In genomic region chr7:114771801-114772200, GRCm38 (mm10) we compare ENCODE assay signal across 29 mouse cellular contexts. TPM values are rescaled to one million over a fixed set of nuclear protein-coding genes. Genes with fewer than 3 reads are reported as not detected.
DNase-seq lines count a peak whose midpoint lies in the region; ATAC-seq lines count a peak whose summit lies in the region.
"Had no signal": no experiment of that assay in that cellular context is flagged by ENCODE, and none has a peak within 500 bp of the region (broad histone marks: within the 10 kb centered on the region; RNA-seq: fewer than 3 reads in every experiment).

No protein-coding gene starts in this region.

- no peak overlapping the region for H3K9ac ChIP-seq in intestine, embryonic 16.5 days (ENCODE audit: low read depth, low read length)
- H3K9ac ChIP-seq in liver, embryonic 13.5 days: no peak overlapping the region
- H3K9ac ChIP-seq in stomach, embryonic 15.5 days: no peak overlapping the region
- H3K9ac ChIP-seq: forebrain, embryonic 15.5 days; hindbrain, embryonic 15.5 days; limb, embryonic 15.5 days; midbrain, embryonic 12.5 days; neural tube, embryonic 12.5 days had no signal

- peak; percentile 40; the same call in 1 of the 2 replicates for ATAC-seq in intestine, embryonic 16.5 days
- ATAC-seq in liver, embryonic 13.5 days (ENCODE audit: low read depth): peak; percentile 86
- peak; percentile 50; the same call in 1 of the 2 replicates for ATAC-seq in stomach, embryonic 15.5 days (ENCODE audit: insufficient read depth, low FRiP score, low read depth)
- ATAC-seq: forebrain, embryonic 15.5 days; lung, postnatal 0 days had no signal

- no peak overlapping the region for H3K27ac ChIP-seq in intestine, embryonic 16.5 days (ENCODE audit: low read length)
- peak overlapping the region; percentile 78 for H3K27ac ChIP-seq in liver, embryonic 13.5 days
- H3K27ac ChIP-seq in stomach, embryonic 15.5 days: no peak overlapping the region
- H3K27ac ChIP-seq: embryonic facial prominence, embryonic 10.5 days; forebrain, embryonic 15.5 days; hindbrain, embryonic 15.5 days; left cerebral cortex, adult 2 months; limb, embryonic 15.5 days; midbrain, embryonic 12.5 days; neural tube, embryonic 12.5 days had no signal

- H3K9me3 ChIP-seq in intestine, embryonic 16.5 days (ENCODE audit: control insufficient read depth, low read length): no peaks in the 10 kb centered on the region
- no peaks in the 10 kb centered on the region for H3K9me3 ChIP-seq in liver, embryonic 13.5 days (replicated peaks)
- H3K9me3 ChIP-seq in stomach, embryonic 15.5 days: no peaks in the 10 kb centered on the region
- H3K9me3 ChIP-seq: embryonic facial prominence, embryonic 10.5 days; forebrain, embryonic 15.5 days; hindbrain, embryonic 15.5 days; limb, embryonic 15.5 days; midbrain, embryonic 12.5 days; neural tube, embryonic 12.5 days had no signal

- peak; percentile 23 for DNase-seq in R1 (ENCODE audit: low read depth, low spot score)
- DNase-seq in liver, embryonic 13.5 days: peak; percentile 3
- no peak for DNase-seq in left cerebral cortex, postnatal 4 days
- DNase-seq in layer of hippocampus, postnatal 14 days (ENCODE audit: low spot score in 2 of 2): no peak
- no peak for DNase-seq in testis, postnatal 14 days (ENCODE audit: low spot score)
- DNase-seq: adrenal gland, postnatal 36 days; cerebellum, adult 9-10 months; kidney, postnatal 4 days; layer of hippocampus, adult 9-11 months; right cerebral cortex, postnatal 25 days had no signal

- no peak overlapping the region for H3K4me2 ChIP-seq in intestine, embryonic 16.5 days (ENCODE audit: low read depth, low read length)
- H3K4me2 ChIP-seq in liver, embryonic 13.5 days: no peak overlapping the region
- H3K4me2 ChIP-seq in stomach, embryonic 15.5 days: no peak overlapping the region
- H3K4me2 ChIP-seq: forebrain, embryonic 15.5 days; heart, embryonic 11.5 days; hindbrain, embryonic 15.5 days; limb, embryonic 15.5 days; midbrain, embryonic 12.5 days; neural tube, embryonic 12.5 days had no signal

- H3K4me1 ChIP-seq in intestine, embryonic 16.5 days (ENCODE audit: control insufficient read depth, insufficient read depth, low read length): no peaks in the 10 kb centered on the region
- H3K4me1 ChIP-seq in liver, embryonic 13.5 days (replicated peaks): no peaks in the 10 kb centered on the region
- H3K4me1 ChIP-seq in stomach, embryonic 15.5 days: no peaks in the 10 kb centered on the region
- H3K4me1 ChIP-seq: forebrain, embryonic 15.5 days; hindbrain, embryonic 15.5 days; limb, embryonic 15.5 days; midbrain, embryonic 12.5 days; neural tube, embryonic 12.5 days had no signal

- no peaks in the 10 kb centered on the region for H3K27me3 ChIP-seq in intestine, embryonic 16.5 days (replicated peaks; ENCODE audit: control insufficient read depth, insufficient read depth, low read length)
- no peaks in the 10 kb centered on the region for H3K27me3 ChIP-seq in liver, embryonic 13.5 days
- no peaks in the 10 kb centered on the region for H3K27me3 ChIP-seq in stomach, embryonic 15.5 days (replicated peaks)
- H3K27me3 ChIP-seq: forebrain, embryonic 15.5 days; hindbrain, embryonic 15.5 days; limb, embryonic 15.5 days; midbrain, embryonic 12.5 days; neural tube, embryonic 12.5 days had no signal

- intact Hi-C loops in left cerebral cortex, postnatal 4 days (cut with DNase I): no loop called here

- 62% methylated on average over 7 of the region's 7 CpGs for whole genome bisulfite sequencing in intestine, embryonic 16.5 days
- 44% methylated on average over 7 of the region's 7 CpGs for WGBS in liver, embryonic 13.5 days (ENCODE audit: insufficient replicate concordance)
- 61% methylated on average over 7 of the region's 7 CpGs for WGBS in stomach, embryonic 15.5 days

- H3K4me3 ChIP-seq in intestine, embryonic 16.5 days (ENCODE audit: low read length): no peak overlapping the region
- H3K4me3 ChIP-seq in liver, embryonic 13.5 days (replicated peaks): no peak overlapping the region
- no peak overlapping the region for H3K4me3 ChIP-seq in stomach, embryonic 15.5 days (replicated peaks)
- H3K4me3 ChIP-seq: embryonic facial prominence, embryonic 10.5 days; forebrain, embryonic 15.5 days; hindbrain, embryonic 15.5 days; left cerebral cortex, adult 2 months; limb, embryonic 15.5 days; midbrain, embryonic 12.5 days; neural tube, embryonic 12.5 days had no signal

- H3K36me3 ChIP-seq in intestine, embryonic 16.5 days (ENCODE audit: control insufficient read depth, insufficient read depth, low read length): no peaks in the 10 kb centered on the region
- no peaks in the 10 kb centered on the region for H3K36me3 ChIP-seq in liver, embryonic 13.5 days
- H3K36me3 ChIP-seq in stomach, embryonic 15.5 days: no peaks in the 10 kb centered on the region
- H3K36me3 ChIP-seq: embryonic facial prominence, embryonic 10.5 days; forebrain, embryonic 15.5 days; hindbrain, embryonic 15.5 days; limb, embryonic 15.5 days; midbrain, embryonic 12.5 days; neural tube, embryonic 12.5 days had no signal

RNA-seq across cellular contexts. Expression of gene Insc, which starts 28.3 kb away (rescaled TPM):
- polyA plus RNA-seq in intestine, embryonic 16.5 days (2015; fragmentation: Nextera tagmentation; extraction: Ambion mirVana): 17.8 and 18.1 TPM in 2 replicates
- polyA plus RNA-seq in liver, embryonic 13.5 days (2015; fragmentation: Nextera tagmentation; extraction: Ambion mirVana): 9.8 and 10.8 TPM in 2 replicates
- polyA plus RNA-seq in stomach, embryonic 15.5 days (2015; fragmentation: Nextera tagmentation; extraction: Ambion mirVana): 20.0 and 23.4 TPM in 2 replicates
- total RNA-seq in left cerebral cortex, postnatal 4 days (2021): 1 to 10 TPM in 1 of 2 experiments, under 1 TPM in 1; 0.85 to 1.3 TPM
- total RNA-seq in layer of hippocampus, postnatal 14 days (2021): 1 to 10 TPM; 2.3 to 6.2 TPM
- total RNA-seq: common myeloid progenitor, adult 5-6 weeks; hematopoietic stem cell, adult 5-6 weeks; megakaryocyte progenitor cell, adult 5-6 weeks; MEL had no signal

RNA-seq across cellular contexts. Expression of gene Calcb, which starts 53.4 kb away (rescaled TPM):
- polyA plus RNA-seq in intestine, embryonic 16.5 days (2015; fragmentation: Nextera tagmentation; extraction: Ambion mirVana): 2.9 and 3.4 TPM in 2 replicates
- not detected in 2 replicates for polyA plus RNA-seq in liver, embryonic 13.5 days (2015; fragmentation: Nextera tagmentation; extraction: Ambion mirVana)
- polyA plus RNA-seq in stomach, embryonic 15.5 days (2015; fragmentation: Nextera tagmentation; extraction: Ambion mirVana): 2.1 and 2.5 TPM in 2 replicates
- total RNA-seq in left cerebral cortex, postnatal 4 days (2021): under 1 TPM in 1 of 2 experiments, not detected in 1; 0.89 TPM
- under 1 TPM in 1 of 2 experiments, not detected in 1; 0.46 TPM for total RNA-seq in layer of hippocampus, postnatal 14 days (2021)
- total RNA-seq: adrenal gland, postnatal 36 days; common myeloid progenitor, adult 5-6 weeks; gastrocnemius, adult 8-10 months; hematopoietic stem cell, adult 5-6 weeks; left cerebral cortex, adult 2 months; left cerebral cortex, postnatal 36 days; megakaryocyte progenitor cell, adult 5-6 weeks; MEL had no signal
- polyA plus RNA-seq: embryonic facial prominence, embryonic 10.5 days; forebrain, embryonic 15.5 days; kidney, embryonic 14.5 days; spleen, adult 2 months had no signal

Comparison
In these comparisons a context has a peak if more than half of its experiments do, and no peak if none do; other contexts are left out.
1. DNase-seq: peak in R1 (single experiment) and liver, embryonic 13.5 days (single experiment); none in left cerebral cortex, postnatal 4 days (single experiment), layer of hippocampus, postnatal 14 days (0 of 2) and testis, postnatal 14 days (single experiment).
2. Peak in every context shown above with its lines, with median percentiles within 50 percentile points of each other: ATAC-seq.